Mouse (Mus musculus) hindbrain, embryonic 12.5 days (tissue): ENCODE results near the gene Gm45208. TPM values are rescaled to one million over a fixed set of nuclear protein-coding genes. Genes with fewer than 3 reads are reported as not detected.
"Not testable (repeated sequence)": the region's sequence is repeated elsewhere in the genome, so short reads cannot be mapped to it uniquely, and the experiment has no call there.

ENCODE experiments used
- ATAC-seq: fragments of 200-750 bp; cut with Nextera tagmentation; 2 replicates; pipeline ENCODE4 v1.8.0; 2017; ENCODE audit warnings: moderate TSS enrichment; ENCODE audit not compliant: low FRiP score
- H3K27ac ChIP-seq: fragments of 300-500 bp; sonication (generic); 2 replicates; pipeline ENCODE4 v1.5.1; 2016; ENCODE audit warnings: mild to moderate bottlenecking
- H3K27me3 ChIP-seq: fragments of 300-500 bp; sonication (generic); 2 replicates; pipeline ENCODE4 v1.6.1; 2016; ENCODE audit warnings: mild to moderate bottlenecking
- H3K36me3 ChIP-seq: fragments of 300-500 bp; sonication (generic); 2 replicates; pipeline ENCODE4 v1.6.1; 2016; ENCODE audit warnings: mild to moderate bottlenecking
- H3K4me1 ChIP-seq: fragments of 300-500 bp; sonication (generic); 2 replicates; pipeline ENCODE4 v1.6.1; 2016
- H3K4me2 ChIP-seq: fragments of 300-500 bp; sonication (generic); replicated peaks from 2 replicates; pipeline ENCODE4 v1.6.1; 2016; ENCODE audit warnings: mild to moderate bottlenecking
- H3K4me3 ChIP-seq: fragments of 300-500 bp; sonication (generic); 2 replicates; pipeline ENCODE4 v1.5.1; 2016; ENCODE audit warnings: mild to moderate bottlenecking
- H3K9ac ChIP-seq: fragments of 300-500 bp; sonication (generic); 2 replicates; pipeline ENCODE4 v1.6.1; 2016; ENCODE audit warnings: mild to moderate bottlenecking, moderate library complexity
- H3K9me3 ChIP-seq: fragments of 300-500 bp; sonication (generic); replicated peaks from 2 replicates; pipeline ENCODE4 v1.6.1; 2016; ENCODE audit warnings: mild to moderate bottlenecking
- WGBS: fragments of 180-500 bp; shearing (Covaris S2); methylation state at CpG from one replicate; pipeline ENCODE4 v1.1.7; 2016; 5-methylcytosine and 5-hydroxymethylcytosine counted together
- polyA plus RNA-seq: library from polyadenylated mRNA; unstranded; fragments of >200 nt; fragmentation: Nextera tagmentation; extraction: Ambion mirVana; gene quantifications from 2 replicates; pipeline ENCODE4 v1.2.1, GENCODE M21; 2016

Gene Gm45208
- polyA plus RNA-seq, 1 experiment from 2014 or later: 1.7 TPM

DNA sequence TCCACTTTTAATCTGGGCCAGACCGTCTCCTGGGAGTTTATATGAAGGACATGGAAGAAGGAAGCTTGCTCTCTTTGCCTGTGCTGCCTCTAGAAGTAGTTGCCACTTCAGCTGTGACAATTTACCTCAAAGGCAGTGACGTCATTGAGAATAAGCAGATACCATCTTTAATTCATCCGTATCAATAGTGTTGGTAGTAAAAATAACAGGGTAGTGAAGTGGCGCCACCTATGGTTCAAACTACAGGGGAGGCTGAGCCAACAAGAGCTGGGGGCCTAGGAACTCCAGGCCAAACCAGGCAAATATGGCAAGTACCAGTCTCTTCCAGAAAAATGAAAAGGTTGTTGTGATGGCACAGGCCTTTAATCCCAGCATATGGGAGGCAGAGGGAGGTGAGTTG is 29.2 kb upstream of the Gm45208 start:
- H3K36me3 ChIP-seq: no peaks in the 10 kb centered on the region
- ATAC-seq: no peak
- H3K9ac ChIP-seq: no peak overlapping the region
- H3K4me1 ChIP-seq: no peaks in the 10 kb centered on the region
- WGBS: 41% methylated on average over 4 of the region's 4 CpGs
- no peak overlapping the region for H3K4me2 ChIP-seq
- no peaks in the 10 kb centered on the region for H3K9me3 ChIP-seq
- no peak overlapping the region for H3K4me3 ChIP-seq
- no peaks in the 10 kb centered on the region for H3K27me3 ChIP-seq
- H3K27ac ChIP-seq: no peak overlapping the region

DNA sequence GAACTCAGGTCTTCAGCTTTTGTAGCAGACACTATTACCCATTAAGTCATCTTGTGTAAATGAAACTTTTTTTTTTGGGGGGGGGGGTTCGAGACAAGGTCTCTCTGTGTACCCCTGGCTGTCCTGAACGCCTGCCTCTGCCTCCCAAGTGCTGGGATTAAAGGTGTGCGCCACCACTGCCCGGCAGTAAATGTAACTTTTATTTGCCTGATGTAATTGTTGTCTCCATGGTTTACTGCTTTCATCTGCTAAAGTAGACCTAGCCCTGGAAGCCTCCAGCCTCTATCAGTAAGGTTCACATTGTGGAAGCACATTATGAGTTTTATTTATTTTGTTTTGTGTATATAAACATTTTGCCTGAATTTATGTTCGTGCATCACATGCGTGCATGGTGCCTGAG is 25.5 kb upstream of the Gm45208 start:
- peak; percentile 61 for ATAC-seq
- peak overlapping the region; percentile 32 for H3K4me2 ChIP-seq
- 45% methylated on average over 6 of the region's 6 CpGs for WGBS
- no peak overlapping the region for H3K9ac ChIP-seq
- H3K4me3 ChIP-seq: peak overlapping the region; percentile 50; the same call in 1 of the 2 replicates
- H3K4me1 ChIP-seq: no peaks in the 10 kb centered on the region
- no peaks in the 10 kb centered on the region for H3K9me3 ChIP-seq
- H3K36me3 ChIP-seq: peaks cover 5% of the 10 kb centered on the region; the same call in 1 of the 2 replicates
- H3K27ac ChIP-seq: no peak overlapping the region
- H3K27me3 ChIP-seq: no peaks in the 10 kb centered on the region

DNA sequence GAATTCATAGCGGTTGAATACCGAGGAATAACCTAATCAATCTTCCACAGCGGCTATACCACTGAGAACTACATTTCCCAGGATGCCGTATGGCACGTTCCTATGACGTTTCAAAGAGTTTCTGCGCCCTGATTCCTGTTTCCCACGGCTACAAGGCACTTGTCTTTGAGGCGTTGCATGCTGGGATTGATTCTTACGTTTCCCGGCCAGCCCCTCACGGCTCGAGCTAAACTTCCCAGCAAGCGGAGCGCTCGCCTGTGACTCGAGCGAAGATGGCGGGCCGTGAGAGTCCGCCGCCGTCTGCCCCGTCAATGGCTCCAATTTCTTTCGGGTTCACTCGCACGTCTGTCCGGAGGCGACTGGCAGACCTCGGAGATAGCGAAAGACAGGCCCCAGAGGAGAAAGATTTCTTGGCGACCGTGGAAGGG is 25.1 kb upstream of the Gm45208 start, which contains the start of gene Gpkow:
Gene Gpkow (plus strand): TSS at position 178 of the 428 bp plus-strand sequence.
- Histone ChIP-seq H3K4me2 (peak within 1 kb of the TSS; percentile 56), H3K27me3 (no peaks in the 10 kb centered on the region), H3K27ac (no peak within 1 kb of the TSS), H3K9ac (peak within 1 kb of the TSS; percentile 63), H3K4me3 (peak within 1 kb of the TSS; percentile 50), H3K4me1 (no peaks in the 10 kb centered on the region), H3K9me3 (no peaks in the 10 kb centered on the region), H3K36me3 (peaks cover 5% of the 10 kb centered on the region; the same call in 1 of the 2 replicates)
- 12% methylated on average over 33 of the region's 33 CpGs for whole genome bisulfite sequencing
- ATAC-seq: peak; percentile 96

DNA sequence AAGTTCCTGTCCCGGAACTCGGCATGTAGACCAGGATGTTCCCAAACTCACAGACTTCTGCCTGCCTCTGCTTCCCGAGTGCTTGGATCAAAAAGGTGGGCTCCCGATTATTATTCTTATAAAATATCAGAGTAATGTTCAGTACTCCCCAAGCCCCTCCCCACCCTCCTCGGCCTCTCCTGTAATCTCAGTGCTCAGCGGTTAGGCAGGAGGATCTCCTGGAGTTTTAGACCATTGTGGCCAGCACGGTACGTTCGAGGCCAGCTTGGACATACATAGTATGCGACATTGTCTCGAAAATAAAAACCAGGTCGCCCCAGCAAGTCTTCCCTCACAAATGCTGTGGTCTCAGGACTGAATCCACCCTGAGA is 8.3 kb upstream of the Gm45208 start:
- not testable (repeated sequence) for H3K9me3 ChIP-seq, H3K27ac ChIP-seq, H3K27me3 ChIP-seq, H3K4me1 ChIP-seq, H3K36me3 ChIP-seq
- peak overlapping the region; percentile 49 for H3K4me2 ChIP-seq
- H3K9ac ChIP-seq: peak overlapping the region; percentile 47
- H3K4me3 ChIP-seq: peak overlapping the region; percentile 25
- 38% methylated on average over 6 of the region's 12 CpGs for WGBS
- peak; percentile 64 for ATAC-seq

- WGBS: 17% methylated on average over 36 of the region's 60 CpGs
- not testable (repeated sequence) for H3K27ac ChIP-seq, H3K9me3 ChIP-seq, H3K4me1 ChIP-seq, H3K27me3 ChIP-seq, H3K36me3 ChIP-seq
- H3K9ac ChIP-seq: peak within 1 kb of the TSS; percentile 47
- peak within 1 kb of the TSS; percentile 49 for H3K4me2 ChIP-seq
- peak; percentile 98 for ATAC-seq
- H3K4me3 ChIP-seq: peak within 1 kb of the TSS; percentile 25
These were observed 7.7 kb upstream of the Gm45208 start, which contains the start of gene Wdr45 for GRCm38 (mm10) chrX:7714135-7714899. TSS of gene Wdr45 (plus strand) at chrX:7714333.

- H3K27me3 ChIP-seq, ATAC-seq, H3K4me2 ChIP-seq, H3K36me3 ChIP-seq, H3K27ac ChIP-seq, H3K9me3 ChIP-seq, H3K4me3 ChIP-seq, H3K9ac ChIP-seq, H3K4me1 ChIP-seq: not testable (repeated sequence)
- whole genome bisulfite sequencing: 47% methylated on average over 1 of the region's 1 CpGs
These were observed 6.0 kb upstream of the Gm45208 start for GRCm38 (mm10) chrX:7716058-7716457.

- ATAC-seq: no peak
- Histone ChIP-seq H3K27ac (peak overlapping the region; percentile 85), H3K4me3 (peak overlapping the region; percentile 56), H3K9me3 (no peaks in the 10 kb centered on the region), H3K27me3 (no peaks in the 10 kb centered on the region), H3K36me3 (peaks cover 14% of the 10 kb centered on the region; the same call in 1 of the 2 replicates), H3K4me2 (peak overlapping the region; percentile 62), H3K9ac (peak overlapping the region; percentile 51), H3K4me1 (peaks cover 5% of the 10 kb centered on the region)
- WGBS: 25% methylated on average over 11 of the region's 11 CpGs
These were observed 202 bp downstream of the Gm45208 start for GRCm38 (mm10) chrX:7722282-7722611.

GRCm38 (mm10) chrX:7722691-7723090 is 646 bp downstream of the Gm45208 start:
- 35% methylated on average over 4 of the region's 4 CpGs for WGBS
- Histone ChIP-seq H3K9me3 (no peaks in the 10 kb centered on the region), H3K9ac (peak overlapping the region; percentile 51; the same call in 1 of the 2 replicates), H3K4me1 (peaks cover 5% of the 10 kb centered on the region), H3K36me3 (peaks cover 14% of the 10 kb centered on the region; the same call in 1 of the 2 replicates), H3K27me3 (no peaks in the 10 kb centered on the region), H3K27ac (no peak overlapping the region), H3K4me3 (peak overlapping the region; percentile 56), H3K4me2 (peak overlapping the region; percentile 62)
- ATAC-seq: no peak

DNA sequence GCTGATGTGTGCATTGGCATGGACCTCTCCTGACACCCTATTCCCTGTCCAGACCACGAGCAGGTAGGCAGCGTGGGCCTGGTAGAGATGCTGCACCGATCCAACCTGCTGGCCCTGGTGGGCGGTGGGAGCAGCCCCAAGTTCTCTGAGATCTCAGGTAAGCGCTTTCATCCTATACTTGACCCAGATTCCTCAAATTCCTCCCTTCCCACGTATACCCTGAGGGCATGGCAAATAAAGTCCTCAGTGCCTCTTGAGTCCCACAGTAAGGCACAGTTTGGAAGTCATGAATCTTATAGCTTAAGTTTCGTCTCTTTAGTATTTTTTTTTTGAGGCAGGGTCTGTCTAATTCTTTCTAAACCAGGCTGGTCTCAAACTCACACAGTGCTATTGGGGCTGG is 2.1 kb downstream of the Gm45208 start:
- Histone ChIP-seq H3K9me3 (no peaks in the 10 kb centered on the region), H3K9ac (no peak overlapping the region), H3K36me3 (peaks cover 14% of the 10 kb centered on the region; the same call in 1 of the 2 replicates), H3K4me1 (peaks cover 5% of the 10 kb centered on the region), H3K27me3 (no peaks in the 10 kb centered on the region), H3K4me2 (no peak overlapping the region), H3K27ac (no peak overlapping the region), H3K4me3 (no peak overlapping the region)
- no peak for ATAC-seq
- 81% methylated on average over 7 of the region's 7 CpGs for WGBS

- WGBS: 87% methylated on average over 12 of the region's 12 CpGs
- no peak overlapping the region for H3K27ac ChIP-seq
- peaks cover 8% of the 10 kb centered on the region for H3K4me1 ChIP-seq
- ATAC-seq: no peak
- H3K27me3 ChIP-seq: no peaks in the 10 kb centered on the region
- H3K4me2 ChIP-seq: no peak overlapping the region
- no peaks in the 10 kb centered on the region for H3K9me3 ChIP-seq
- peaks cover 14% of the 10 kb centered on the region; the same call in 1 of the 2 replicates for H3K36me3 ChIP-seq
- no peak overlapping the region for H3K4me3 ChIP-seq
- no peak overlapping the region for H3K9ac ChIP-seq
These were observed 3.8 kb downstream of the Gm45208 start for GRCm38 (mm10) chrX:7725841-7726240.

DNA sequence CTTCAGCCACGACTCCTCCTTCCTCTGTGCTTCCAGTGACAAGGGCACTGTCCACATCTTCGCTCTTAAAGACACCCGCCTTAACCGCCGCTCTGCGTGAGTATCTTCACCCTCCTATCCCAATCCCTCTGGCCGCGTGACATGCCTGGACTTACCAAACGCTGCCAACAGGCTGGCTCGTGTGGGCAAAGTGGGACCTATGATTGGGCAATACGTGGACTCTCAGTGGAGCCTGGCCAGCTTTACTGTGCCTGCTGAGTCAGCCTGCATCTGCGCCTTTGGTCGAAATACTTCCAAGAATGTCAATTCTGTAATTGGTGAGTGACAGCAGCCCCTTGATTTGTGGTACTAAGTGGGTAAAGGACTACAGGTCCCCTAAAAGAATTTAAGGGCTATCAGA is 5.1 kb downstream of the Gm45208 start:
- Histone ChIP-seq H3K27me3 (no peaks in the 10 kb centered on the region), H3K9ac (no peak overlapping the region), H3K9me3 (no peaks in the 10 kb centered on the region), H3K4me1 (peaks cover 8% of the 10 kb centered on the region), H3K27ac (no peak overlapping the region), H3K36me3 (peaks cover 14% of the 10 kb centered on the region; the same call in 1 of the 2 replicates), H3K4me3 (no peak overlapping the region), H3K4me2 (no peak overlapping the region)
- 90% methylated on average over 13 of the region's 13 CpGs for WGBS
- ATAC-seq: no peak

DNA sequence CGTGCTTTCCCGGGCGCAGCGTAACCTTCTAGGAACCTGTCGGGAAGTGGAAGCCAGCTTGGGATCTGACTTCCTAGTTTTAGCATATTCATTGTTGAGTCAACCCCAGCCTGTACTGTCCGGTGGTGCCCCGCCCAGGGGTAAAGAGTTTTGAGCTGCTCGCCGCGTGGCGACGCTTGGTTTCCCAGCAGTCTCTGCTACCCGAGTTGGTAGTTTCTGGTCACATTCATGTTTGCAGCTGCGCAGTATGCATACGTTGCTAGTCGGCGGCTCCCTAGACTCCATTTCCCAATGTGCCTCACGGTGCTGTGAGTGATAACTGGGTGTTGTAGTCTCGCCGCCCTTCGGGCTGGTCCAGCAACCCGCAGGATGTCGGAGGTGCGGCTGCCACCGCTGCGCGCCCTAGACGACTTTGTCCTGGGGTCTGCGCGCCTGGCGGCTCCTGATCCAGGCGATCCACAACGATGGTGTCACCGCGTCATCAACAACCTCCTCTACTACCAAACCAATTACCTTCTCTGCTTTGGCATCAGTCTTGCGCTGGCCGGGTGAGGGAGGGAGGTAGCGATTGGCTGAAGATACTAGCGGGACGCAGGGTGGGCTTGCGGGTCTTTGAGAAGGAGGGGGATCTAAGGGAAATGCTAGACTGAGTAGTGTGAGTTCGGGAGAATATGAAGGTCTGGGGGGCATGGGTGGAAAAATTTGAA is 6.3 kb downstream of the Gm45208 start, which contains the start of gene Praf2:
Gene Praf2 (plus strand): TSS at position 225 of the 707 bp plus-strand sequence.
- WGBS: 20% methylated on average over 42 of the region's 42 CpGs
- peaks cover 4% of the 10 kb centered on the region; the same call in 1 of the 2 replicates for H3K4me1 ChIP-seq
- ATAC-seq: peak; percentile 95
- H3K4me3 ChIP-seq: peak within 1 kb of the TSS; percentile 41
- peak within 1 kb of the TSS; percentile 55 for H3K9ac ChIP-seq
- peak within 1 kb of the TSS; percentile 72; the same call in 1 of the 2 replicates for H3K27ac ChIP-seq
- H3K9me3 ChIP-seq: no peaks in the 10 kb centered on the region
- peaks cover 14% of the 10 kb centered on the region for H3K36me3 ChIP-seq
- H3K4me2 ChIP-seq: peak within 1 kb of the TSS; percentile 56
- H3K27me3 ChIP-seq: no peaks in the 10 kb centered on the region
